Mouse (Mus musculus) MEL (cell line): ENCODE measurements around the gene Dzip1.

ENCODE experiments used
- CTCF ChIP-seq, 3 experiments: IDR thresholded peaks in 2 of 3; conservative IDR thresholded peaks in 1 of 3; 2 replicates each; pipeline ENCODE4 v1.5.1; 2011 to 2012; ENCODE audit warnings: low read length in 3 of 3, low read depth in 2 of 3, mild to moderate bottlenecking in 2 of 3, improper control_type of control experiment in 1 of 3, inconsistent platforms in 1 of 3, mixed read lengths in 1 of 3, moderate library complexity in 1 of 3; ENCODE audit not compliant: control insufficient read depth in 1 of 3, insufficient read depth in 1 of 3, poor library complexity in 1 of 3, severe bottlenecking in 1 of 3
- ETS1 ChIP-seq: IDR thresholded peaks from 2 replicates; pipeline ENCODE4 v1.6.1; 2012; ENCODE audit warnings: low read depth, mild to moderate bottlenecking, inconsistent platforms, low read length, improper control_type of control experiment, moderate library complexity
- MEF2A ChIP-seq: IDR thresholded peaks from 2 replicates; pipeline ENCODE4 v1.6.1; 2014; ENCODE audit warnings: low read depth, mild to moderate bottlenecking, inconsistent platforms, low read length, improper control_type of control experiment; ENCODE audit not compliant: poor library complexity, insufficient replicate concordance, severe bottlenecking; ENCODE audit errors: extremely low read depth
- MXI1 ChIP-seq: IDR thresholded peaks from 2 replicates; pipeline ENCODE4 v1.6.1; 2011; ENCODE audit warnings: mild to moderate bottlenecking, low read depth, low read length, improper control_type of control experiment
- NRF1 ChIP-seq: IDR thresholded peaks from 2 replicates; pipeline ENCODE4 v1.6.1; 2014; ENCODE audit warnings: low read depth, mild to moderate bottlenecking, inconsistent platforms, low read length, improper control_type of control experiment, moderate library complexity; ENCODE audit not compliant: poor library complexity, insufficient read depth, severe bottlenecking
- POLR2A ChIP-seq, 2 experiments: IDR thresholded peaks; 2 replicates each; pipeline ENCODE4 v1.6.1; 2011 to 2012; ENCODE audit warnings: low read length in 2 of 2, mild to moderate bottlenecking in 2 of 2, control low read depth in 1 of 2, improper control_type of control experiment in 1 of 2, low read depth in 1 of 2, moderate library complexity in 1 of 2; ENCODE audit not compliant: control insufficient read depth in 1 of 2, insufficient read depth in 1 of 2, poor library complexity in 1 of 2
- SMC3 ChIP-seq: IDR thresholded peaks from 2 replicates; pipeline ENCODE4 v1.6.1; 2011; ENCODE audit warnings: low read depth, low read length, improper control_type of control experiment
- ZC3H11A ChIP-seq: IDR thresholded peaks from 2 replicates; pipeline ENCODE4 v1.6.1; 2012; ENCODE audit warnings: low read depth, mild to moderate bottlenecking, inconsistent platforms, low read length, improper control_type of control experiment
- ZNF384 ChIP-seq: IDR thresholded peaks from 2 replicates; pipeline ENCODE4 v1.6.1; 2012; ENCODE audit warnings: low read depth, mild to moderate bottlenecking, inconsistent platforms, low read length, improper control_type of control experiment

- TF ChIP-seq CTCF (IDR thresholded peaks at IDR 0.05 in 2 of 3, conservative IDR thresholded peaks at IDR 0.05 in 1 of 3; ENCODE audit: control insufficient read depth in 1 of 3, insufficient read depth in 1 of 3, low read depth in 2 of 3, low read length in 3 of 3, poor library complexity in 1 of 3, severe bottlenecking in 1 of 3): no peak
- TF ChIP-seq POLR2A (IDR thresholded peaks at IDR 0.05; ENCODE audit: control insufficient read depth in 1 of 2, insufficient read depth in 1 of 2, low read depth in 1 of 2, low read length in 2 of 2, poor library complexity in 1 of 2): no peak
- TF ChIP-seq MEF2A: no peak
- TF ChIP-seq SMC3: no peak
- TF ChIP-seq NRF1: no peak
- no peak for TF ChIP-seq ZNF384
- TF ChIP-seq ZC3H11A: no peak
- TF ChIP-seq MXI1: no peak
- no peak for TF ChIP-seq ETS1
These were observed 11.7 kb upstream of the Dzip1 start for GRCm38 (mm10) chr14:118936952-118937351.
